Mouse (Mus musculus) central nervous system, embryonic 18 days (tissue): ENCODE results near the gene Ifitm6. TPM values are rescaled to one million over a fixed set of nuclear protein-coding genes. Genes with fewer than 3 reads are reported as not detected.

Source experiments
- polyA plus RNA-seq: library from polyadenylated mRNA; depleted of rRNA; stranded (reverse); fragments of >200 nt; gene quantifications from 2 replicates; pipeline ENCODE4 v1.2.3, GENCODE M21; 2012; rRNA removed

Gene Ifitm6
- 0.56 and 0.82 TPM in 2 replicates for polyA plus RNA-seq

DNA sequence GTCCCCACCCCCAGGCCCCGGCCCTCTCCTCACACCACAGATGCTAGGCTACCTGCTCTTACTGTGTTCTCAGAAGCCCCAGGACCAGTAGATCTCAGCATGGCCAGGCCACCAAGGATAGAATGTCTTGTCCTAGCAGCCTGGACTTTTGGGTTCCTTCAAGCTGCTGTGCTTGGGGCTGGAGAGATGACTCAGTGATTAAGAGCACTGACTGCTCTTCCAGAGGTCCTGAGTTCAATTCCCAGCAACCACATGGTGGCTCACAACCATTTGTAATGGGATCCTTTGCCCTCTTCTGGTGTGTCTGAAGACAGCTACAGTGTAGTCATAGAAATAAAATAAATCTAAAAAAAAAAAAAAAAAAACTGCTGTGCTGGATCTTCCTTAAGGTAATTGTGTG, at the start of gene Ifitm6:
Gene Ifitm6 (minus strand): TSS at position 101 of the 400 bp plus-strand sequence.

DNA sequence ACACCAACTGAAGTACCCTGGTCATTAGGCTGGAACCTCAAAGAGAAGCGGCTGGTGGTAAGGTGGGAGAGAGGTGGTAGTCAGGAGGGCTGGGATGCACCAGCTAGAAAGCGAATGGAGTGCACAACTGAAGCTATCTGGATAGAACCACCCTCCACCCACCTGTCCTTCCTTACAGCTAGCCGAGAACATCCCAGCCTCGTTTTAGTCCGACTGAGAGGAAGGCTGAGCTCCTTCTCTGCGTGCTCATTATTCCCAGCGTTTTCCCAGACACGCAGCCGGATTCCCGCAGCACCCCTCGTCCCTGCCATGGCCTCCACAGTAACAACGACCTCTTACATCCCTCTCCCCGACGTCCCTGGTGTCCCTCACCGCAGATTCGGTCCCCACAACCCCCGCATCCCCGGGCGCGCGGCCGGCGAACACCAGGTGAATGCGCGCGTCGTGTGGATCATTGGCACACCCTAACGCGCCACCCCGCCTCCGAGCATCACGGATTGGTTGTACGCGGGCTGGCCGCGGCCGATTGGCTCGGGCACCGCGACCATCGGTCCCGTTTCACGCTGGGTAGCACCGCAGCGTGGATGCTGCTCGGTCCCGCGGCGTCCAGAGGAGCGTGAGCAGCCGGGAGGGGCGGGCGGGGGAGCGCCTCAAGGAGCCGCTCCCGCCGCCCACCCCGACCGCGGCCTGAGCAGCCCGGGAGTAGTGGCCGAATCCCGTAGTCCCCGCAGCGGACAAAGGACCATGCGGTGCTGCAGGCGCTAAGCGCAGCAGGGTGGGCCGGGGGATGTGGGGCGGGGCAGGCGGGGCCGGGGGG, 42.9 kb upstream of the Ifitm6 start, which contains the start of gene B4galnt4:
Gene B4galnt4 (plus strand): TSS at position 679 of the 817 bp plus-strand sequence.

DNA sequence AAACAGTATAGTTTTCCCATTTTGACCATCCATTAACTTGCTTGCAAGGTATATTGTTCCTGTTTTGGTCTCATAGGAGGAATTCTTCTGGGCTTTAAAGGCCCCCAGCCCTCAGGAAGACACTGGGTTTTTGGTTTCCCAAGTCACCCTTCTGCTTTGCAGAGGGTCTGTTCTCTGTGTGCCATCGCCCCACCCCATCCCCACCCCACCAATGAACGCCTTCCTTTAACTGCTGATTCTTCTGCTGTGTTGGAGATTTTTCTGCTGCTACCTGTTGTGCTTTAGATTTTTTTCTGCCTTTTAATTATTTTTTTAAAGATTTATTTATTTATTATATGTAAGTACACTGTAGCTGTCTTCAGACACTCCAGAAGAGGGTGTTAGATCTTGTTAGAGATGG, 11.1 kb upstream of the Ifitm6 start, which contains the start of gene Gm17387:
Gene Gm17387 (plus strand): TSS at position 301 of the 400 bp plus-strand sequence.

DNA sequence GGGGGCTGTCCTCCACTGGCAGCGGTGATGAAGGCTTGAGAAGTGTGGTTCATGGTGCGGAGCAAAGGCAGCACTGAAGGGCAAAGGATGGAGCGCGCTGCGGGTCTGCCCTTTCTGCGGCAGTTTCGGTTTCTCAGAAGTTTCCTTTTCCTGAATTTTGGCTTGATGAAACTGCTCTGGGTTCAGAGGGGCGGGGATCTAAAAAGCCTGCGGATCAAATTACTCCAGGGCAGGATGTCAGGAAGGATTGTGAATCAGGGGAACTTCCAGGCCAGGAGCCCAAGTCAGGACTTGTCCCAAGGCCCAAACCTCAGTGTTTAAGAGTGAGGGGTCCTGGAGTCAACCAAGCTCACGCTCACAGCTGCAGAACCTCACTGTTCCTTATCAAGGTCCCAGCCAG, 7.1 kb downstream of the Ifitm6 start, which contains the start of gene Ifitm3:
Gene Ifitm3 (minus strand): TSS at position 178 of the 400 bp plus-strand sequence.

DNA sequence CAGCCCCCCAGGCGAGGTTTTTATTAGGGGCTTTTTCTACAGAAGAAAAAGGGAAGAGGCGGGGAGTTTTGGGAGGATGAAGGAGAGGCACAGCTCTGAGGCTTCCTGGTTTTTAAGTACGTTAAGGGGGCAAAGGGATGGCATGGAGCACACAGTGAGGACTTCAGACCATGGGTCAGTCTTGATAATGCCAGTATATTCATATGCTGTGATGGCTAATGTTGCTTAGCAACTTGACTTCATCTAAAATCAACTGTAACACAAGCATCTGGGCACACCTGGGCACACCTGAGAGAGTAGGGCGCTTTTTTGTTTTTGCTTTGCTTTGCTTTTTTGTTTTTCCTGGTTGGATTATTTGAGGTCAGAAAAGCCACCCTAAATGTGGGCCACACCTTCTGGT, 50.8 kb downstream of the Ifitm6 start, which contains the start of gene Ifitm1:
Gene Ifitm1 (plus strand): TSS at position 301 of the 400 bp plus-strand sequence.

Other genes with a start within 250 kb of the Ifitm6 start
- 0.26 and 0.66 TPM in 2 replicates for gene Syce1, start 230.1 kb downstream of the Ifitm6 start, polyA plus RNA-seq
- gene Zfp941, start 195.7 kb downstream of the Ifitm6 start, polyA plus RNA-seq: 11.1 and 13.3 TPM in 2 replicates
- 0.24 and 1.4 TPM in 2 replicates for gene Urah, start 182.9 kb downstream of the Ifitm6 start, polyA plus RNA-seq
- gene Scgb1c1, start 172.4 kb downstream of the Ifitm6 start, polyA plus RNA-seq: 0.25 TPM in 1 of 2 replicates, not detected in the other
- 0.12 and 0.16 TPM in 2 replicates for gene Odf3, start 170.1 kb downstream of the Ifitm6 start, polyA plus RNA-seq
- gene Gm45785, start 161.6 kb downstream of the Ifitm6 start, polyA plus RNA-seq: 0.24 and 0.28 TPM in 2 replicates
- 103 and 106 TPM in 2 replicates for gene Ric8a, start 161.0 kb downstream of the Ifitm6 start, polyA plus RNA-seq
- 33.4 and 36.0 TPM in 2 replicates for gene Bet1l, start 160.3 kb downstream of the Ifitm6 start, polyA plus RNA-seq
- gene Psmd13, start 136.0 kb downstream of the Ifitm6 start, polyA plus RNA-seq: 140 and 147 TPM in 2 replicates
- gene Sirt3, start 135.6 kb downstream of the Ifitm6 start, polyA plus RNA-seq: 57.5 and 62.3 TPM in 2 replicates
- 3.9 TPM in 1 of 2 replicates, not detected in the other for gene Cox8b, start 117.5 kb downstream of the Ifitm6 start, polyA plus RNA-seq
- 0.59 and 0.66 TPM in 2 replicates for gene Nlrp6, start 97.0 kb downstream of the Ifitm6 start, polyA plus RNA-seq
- 9.8 and 11.2 TPM in 2 replicates for gene Pgghg, start 76.5 kb downstream of the Ifitm6 start, polyA plus RNA-seq
- 0.48 and 7.3 TPM in 2 replicates for gene Ifitm5, start 67.6 kb downstream of the Ifitm6 start, polyA plus RNA-seq
- 0.21 TPM in 1 of 2 replicates, not detected in the other for gene Gm45717, start 62.0 kb downstream of the Ifitm6 start, polyA plus RNA-seq
- gene Ifitm2, start 61.9 kb downstream of the Ifitm6 start, polyA plus RNA-seq: 139 and 160 TPM in 2 replicates
- 33.6 and 57.6 TPM in 2 replicates for gene Ifitm1, start 50.7 kb downstream of the Ifitm6 start, polyA plus RNA-seq
- gene Ifitm3, start 7.2 kb downstream of the Ifitm6 start, polyA plus RNA-seq: 43.6 and 46.5 TPM in 2 replicates
- not detected in 2 replicates for gene Gm17387, start 11.2 kb upstream of the Ifitm6 start, polyA plus RNA-seq
- gene B4galnt4, start 43.2 kb upstream of the Ifitm6 start, polyA plus RNA-seq: 186 and 189 TPM in 2 replicates
- 0.04 and 1.6 TPM in 2 replicates for gene Pkp3, start 60.3 kb upstream of the Ifitm6 start, polyA plus RNA-seq
- 2.3 and 2.5 TPM in 2 replicates for gene Sigirr, start 82.6 kb upstream of the Ifitm6 start, polyA plus RNA-seq
- gene Ano9, start 99.9 kb upstream of the Ifitm6 start, polyA plus RNA-seq: 0.92 and 1.00 TPM in 2 replicates
- gene Ptdss2, start 104.5 kb upstream of the Ifitm6 start, polyA plus RNA-seq: 57.7 and 58.1 TPM in 2 replicates
- gene Rnh1, start 154.9 kb upstream of the Ifitm6 start, polyA plus RNA-seq: 31.5 and 34.6 TPM in 2 replicates
- 203 and 213 TPM in 2 replicates for gene Hras, start 176.1 kb upstream of the Ifitm6 start, polyA plus RNA-seq
- 14.1 and 14.9 TPM in 2 replicates for gene Lrrc56, start 176.2 kb upstream of the Ifitm6 start, polyA plus RNA-seq
- gene Lmntd2, start 196.2 kb upstream of the Ifitm6 start, polyA plus RNA-seq: 0.92 and 0.97 TPM in 2 replicates
- gene Rassf7, start 197.9 kb upstream of the Ifitm6 start, polyA plus RNA-seq: 20.3 and 23.3 TPM in 2 replicates
- gene Phrf1, start 210.9 kb upstream of the Ifitm6 start, polyA plus RNA-seq: 24.7 and 26.9 TPM in 2 replicates
- gene Irf7, start 248.6 kb upstream of the Ifitm6 start, polyA plus RNA-seq: 4.2 and 6.9 TPM in 2 replicates